Mouse (Mus musculus): ENCODE results near the gene Mrpl4. TPM values are rescaled to one million over a fixed set of nuclear protein-coding genes. Genes with fewer than 3 reads are reported as not detected.

The Mrpl4 gene
- total and polyA plus RNA-seq, 3 experiments: 42.1 to 103 (median 94.8) TPM

GRCm38 (mm10) chr9:20986952-20987686 is 15.4 kb upstream of the Mrpl4 start:
- Histone ChIP-seq H3K9me3 (replicated peaks; ENCODE audit: low read length) (no peaks in the 10 kb centered on the region), H3K79me2 (replicated peaks; ENCODE audit: control insufficient read depth, extremely low read depth, insufficient read depth, poor library complexity, severe bottlenecking) (no peaks in the 10 kb centered on the region), H3K27me3 (replicated peaks) (peaks cover 2% of the 10 kb centered on the region), H3K27ac (ENCODE audit: insufficient read depth, low read depth) (no peak overlapping the region), H3K4me3 (replicated peaks in 1 of 3; ENCODE audit: low read depth in 2 of 3, low read length in 2 of 3, poor library complexity in 1 of 3) (no peak overlapping the region), H3K4me2 (ENCODE audit: insufficient read depth, low read depth, poor library complexity, severe bottlenecking) (no peak overlapping the region), H3K9ac (ENCODE audit: insufficient read depth, low read depth) (no peak overlapping the region), H3K4me1 (ENCODE audit: control insufficient read depth in 1 of 2, insufficient read depth in 2 of 2) (peaks cover 11 to 43% of the 10 kb centered on the region in 2 experiments; a peak in 3 of 4 replicates), H3K36me3 (replicated peaks in 1 of 2; ENCODE audit: control insufficient read depth in 1 of 2, insufficient read depth in 1 of 2, low read length in 1 of 2) (no peaks in the 10 kb centered on the region)
- dilution Hi-C loops (cut with MboI; ENCODE audit: extremely low pct_ligation_motif_present, extremely low pct_unique_long_range_greater_than_20kb, low sequenced_read_pairs): no loop called here
- TF ChIP-seq SIN3A (IDR thresholded peaks at IDR 0.05; ENCODE audit: low read length): no peak
- no peak for DNase-seq (ENCODE audit: extremely low read depth)
- in situ Hi-C loops (cut with MboI; ENCODE audit: low pct_ligation_motif_present, low pct_unique_long_range_greater_than_20kb, low sequenced_read_pairs): no loop called here

DNA sequence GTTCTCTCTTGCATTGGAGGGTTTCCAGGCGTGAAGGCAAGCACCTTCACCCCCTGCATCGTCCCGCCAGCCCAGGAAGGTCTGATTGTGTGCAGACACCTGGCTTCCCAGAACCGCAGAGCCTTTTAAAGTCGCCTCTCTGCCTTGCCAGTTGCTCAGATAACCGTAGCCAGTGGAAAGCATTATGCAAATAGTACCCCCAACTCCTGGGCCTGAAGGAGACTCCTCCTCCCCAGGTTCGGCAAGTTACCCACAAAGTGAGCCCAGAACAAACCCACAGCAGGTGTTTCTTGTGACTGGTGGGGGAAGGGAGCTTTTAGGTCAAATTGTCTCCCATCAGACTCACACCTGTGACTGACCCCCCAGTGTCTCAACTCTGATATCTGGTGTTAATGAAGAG is 14.6 kb upstream of the Mrpl4 start:
- no peaks in the 10 kb centered on the region for H3K9me3 ChIP-seq (replicated peaks; ENCODE audit: low read length)
- dilution Hi-C loops (cut with MboI; ENCODE audit: extremely low pct_ligation_motif_present, extremely low pct_unique_long_range_greater_than_20kb, low sequenced_read_pairs) (no loop called here), in situ Hi-C loops (cut with MboI; ENCODE audit: low pct_ligation_motif_present, low pct_unique_long_range_greater_than_20kb, low sequenced_read_pairs) (no loop called here)
- H3K4me2 ChIP-seq (ENCODE audit: insufficient read depth, low read depth, poor library complexity, severe bottlenecking): peak overlapping the region; percentile 11; the same call in 1 of the 2 replicates
- peak; percentile 71 for DNase-seq (ENCODE audit: extremely low read depth)
- H3K79me2 ChIP-seq (replicated peaks; ENCODE audit: control insufficient read depth, extremely low read depth, insufficient read depth, poor library complexity, severe bottlenecking): no peaks in the 10 kb centered on the region
- peaks cover 11 to 42% of the 10 kb centered on the region in 2 experiments; a peak in 3 of 4 replicates for H3K4me1 ChIP-seq (ENCODE audit: control insufficient read depth in 1 of 2, insufficient read depth in 2 of 2)
- no peak overlapping the region for H3K27ac ChIP-seq (ENCODE audit: insufficient read depth, low read depth)
- no peak overlapping the region for H3K4me3 ChIP-seq (replicated peaks in 1 of 3; ENCODE audit: low read depth in 2 of 3, low read length in 2 of 3, poor library complexity in 1 of 3)
- TF ChIP-seq CHD2 (IDR thresholded peaks at IDR 0.05; ENCODE audit: low read length) (peak; percentile 73), MAFK (IDR thresholded peaks at IDR 0.05; ENCODE audit: insufficient replicate concordance, low read length) (peak; percentile 68), MYC (IDR thresholded peaks at IDR 0.05; ENCODE audit: low read depth, low read length) (0 out of 2 replicates have a peak, but pooled peaks have one; percentile 47), BHLHE40 (IDR thresholded peaks at IDR 0.05; ENCODE audit: low read depth, low read length) (peak; percentile 44; the same call in 1 of the 2 replicates), SIN3A (IDR thresholded peaks at IDR 0.05; ENCODE audit: low read length) (peak; percentile 28; the same call in 1 of the 2 replicates), ZNF384 (IDR thresholded peaks at IDR 0.05; ENCODE audit: low read depth, low read length) (no peak), MAZ (IDR thresholded peaks at IDR 0.05; ENCODE audit: low read depth, low read length) (0 out of 2 replicates have a peak, but pooled peaks have one; percentile 43), IRF4 (IDR thresholded peaks at IDR 0.05; ENCODE audit: low read depth, low read length) (0 out of 2 replicates have a peak, but pooled peaks have one; percentile 12), EP300 (IDR thresholded peaks at IDR 0.05; ENCODE audit: low read length) (peak; percentile 76), TCF12 (IDR thresholded peaks at IDR 0.05; ENCODE audit: low read depth, low read length) (peak; percentile 85), UBTF (IDR thresholded peaks at IDR 0.05; ENCODE audit: low read depth, low read length) (no peak), ETS1 (conservative IDR thresholded peaks at IDR 0.05; ENCODE audit: low read depth, low read length) (peak; percentile 54; the same call in 1 of the 2 replicates), JUN (IDR thresholded peaks at IDR 0.05; ENCODE audit: insufficient read depth, low read depth, low read length) (no peak)
- no peaks in the 10 kb centered on the region for H3K36me3 ChIP-seq (replicated peaks in 1 of 2; ENCODE audit: control insufficient read depth in 1 of 2, insufficient read depth in 1 of 2, low read length in 1 of 2)
- no peak overlapping the region for H3K9ac ChIP-seq (ENCODE audit: insufficient read depth, low read depth)
- no peaks in the 10 kb centered on the region for H3K27me3 ChIP-seq (replicated peaks)
